Mouse (Mus musculus): ENCODE measurements at regions not wholly inside any gene's neighbourhood (a gene's known extent, or its start where the extent isn't known, plus 50 kb on each side); places are given as distances from the start of the nearest gene placed in this dataset.

GRCm38 (mm10) chr10:29921658-29922057 lies 278.7 kb downstream of the Cenpw start:
- DNase-seq (ENCODE audit: low spot score in 2 of 2) = no peak

DNA sequence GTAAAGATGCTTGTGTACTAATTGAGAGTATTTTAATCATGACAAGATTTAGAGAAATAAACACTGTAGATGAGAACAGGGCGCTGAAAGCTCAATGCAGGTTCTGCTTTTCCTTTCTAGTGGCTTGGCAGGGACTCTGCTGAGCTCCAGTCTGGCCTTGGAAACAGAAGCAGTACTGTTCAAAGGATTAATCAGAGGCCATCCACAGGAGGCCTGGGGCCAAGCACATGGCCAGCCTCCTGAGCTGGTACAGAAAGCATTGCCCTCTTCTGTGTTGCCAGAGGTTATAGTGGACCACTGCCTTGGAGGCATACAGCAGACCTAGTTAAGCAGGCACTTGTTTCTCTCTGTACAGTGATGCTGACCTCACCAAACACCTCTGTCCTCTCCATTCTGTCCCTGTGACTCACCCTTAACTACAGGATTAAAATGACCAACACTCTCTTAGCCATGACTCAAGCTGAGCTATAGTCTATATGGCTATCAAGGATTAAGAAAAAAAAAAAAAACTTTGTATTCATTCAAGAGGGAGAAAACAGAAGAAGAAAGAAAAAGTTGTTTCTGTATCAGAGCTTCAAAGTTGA lies 302.5 kb downstream of the Cenpw start:
- DNase-seq (ENCODE audit: low spot score in 2 of 2) = no peak

DNA sequence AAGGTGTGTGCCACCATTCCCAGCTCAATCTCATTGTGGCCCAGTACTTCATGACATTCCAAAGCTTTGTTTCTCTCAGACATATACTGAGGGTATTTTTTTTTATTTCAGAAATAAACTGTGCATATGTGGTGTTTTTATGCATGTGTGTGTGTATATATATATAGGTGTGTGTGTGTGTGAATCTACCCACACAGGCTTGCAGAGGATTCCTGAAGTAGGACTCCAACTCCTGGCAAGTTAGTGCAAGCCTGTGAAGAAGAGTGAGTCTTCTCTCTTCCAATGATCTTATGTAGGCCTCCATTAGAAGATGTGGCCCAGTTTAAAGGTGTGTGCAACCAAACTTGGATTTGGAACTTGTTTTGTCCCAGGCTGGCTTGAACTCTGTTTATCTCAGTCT lies 328.9 kb upstream of the Rspo3 start:
- DNase-seq (ENCODE audit: low spot score in 2 of 2) = no peak

- no peak for DNase-seq (ENCODE audit: low spot score in 2 of 2)
Observed at GRCm38 (mm10) chr10:29855749-29856313, 320.2 kb upstream of the Rspo3 start.

DNA sequence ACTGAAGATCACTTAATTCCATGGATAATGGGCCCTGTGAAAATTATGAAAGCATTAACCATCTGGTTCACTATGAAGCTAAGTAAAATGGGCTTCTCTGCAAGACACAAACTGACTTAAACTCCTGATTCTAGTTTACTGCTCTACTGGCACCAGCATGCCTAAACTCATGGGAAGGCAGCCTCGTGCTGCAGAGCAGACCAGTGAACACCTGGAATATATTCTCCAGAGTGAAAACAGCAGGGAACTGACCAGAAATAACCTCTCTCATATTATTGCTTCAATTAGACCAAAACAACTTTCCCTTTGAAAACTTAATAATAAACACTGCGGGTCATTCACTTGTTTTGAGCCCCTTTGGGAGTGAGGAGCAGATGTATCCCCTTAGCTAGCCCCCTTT lies 316.8 kb upstream of the Rspo3 start:
- DNase-seq (ENCODE audit: low spot score in 2 of 2) = no peak

- no peak for DNase-seq (ENCODE audit: low spot score in 2 of 2)
Observed at GRCm38 (mm10) chr10:29824939-29825658, 289.4 kb upstream of the Rspo3 start.

- no peak for DNase-seq (ENCODE audit: low spot score in 2 of 2)
Observed at GRCm38 (mm10) chr10:29824413-29824812, 288.7 kb upstream of the Rspo3 start.

- no peak for DNase-seq (ENCODE audit: low spot score in 2 of 2)
Observed at GRCm38 (mm10) chr10:29823177-29823576, 287.5 kb upstream of the Rspo3 start.

DNA sequence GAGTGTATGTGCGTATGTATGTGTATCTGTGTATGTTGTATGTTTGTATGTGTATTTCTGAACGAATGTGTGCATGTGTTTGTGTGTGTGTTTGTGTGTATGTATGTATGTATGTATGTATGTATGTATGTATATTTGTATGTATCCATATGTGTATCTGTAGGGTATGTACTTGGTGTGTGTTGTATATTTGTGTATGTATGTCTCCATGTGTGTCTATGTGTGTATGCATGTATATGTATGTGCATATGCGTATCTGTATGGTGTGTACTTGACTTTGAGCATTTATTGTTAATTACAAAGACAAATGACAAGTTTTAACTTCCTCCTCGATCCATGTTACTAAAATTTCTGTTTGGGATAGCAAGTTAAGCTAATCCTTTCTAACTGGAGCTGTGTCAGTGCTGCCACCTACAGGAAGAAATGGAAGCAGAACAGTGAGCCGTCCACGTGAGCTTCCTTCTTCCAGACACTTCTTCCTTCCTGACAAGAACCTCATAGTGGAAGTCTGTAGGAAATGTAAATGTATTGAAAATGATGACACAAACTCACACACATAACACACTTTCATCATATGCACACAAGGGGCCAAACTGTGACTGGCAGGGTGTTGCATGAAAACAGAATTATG lies 268.4 kb upstream of the Rspo3 start:
- DNase-seq (ENCODE audit: low spot score in 2 of 2) = peak in 1 of 2 experiments; percentile 44

DNA sequence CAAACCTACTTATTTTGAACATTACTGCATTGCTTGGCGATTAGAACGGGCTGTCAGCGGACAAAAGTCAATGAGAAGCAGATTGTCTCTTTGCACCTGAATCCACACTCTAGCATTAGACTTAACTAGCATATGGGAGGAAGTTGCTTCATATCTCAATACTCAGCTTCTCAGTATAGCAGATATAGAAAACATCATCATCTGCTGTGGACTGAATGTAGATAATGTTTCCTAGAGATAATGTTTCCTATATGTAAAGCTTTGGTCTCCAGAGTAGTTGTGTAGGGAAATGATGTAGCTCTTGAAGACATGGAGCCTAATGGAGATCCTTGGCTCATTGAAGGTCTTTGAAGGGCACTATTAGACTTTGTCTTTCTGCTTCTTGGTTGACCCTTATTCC lies 267.0 kb upstream of the Rspo3 start:
- DNase-seq (ENCODE audit: low spot score in 2 of 2) = no peak

DNA sequence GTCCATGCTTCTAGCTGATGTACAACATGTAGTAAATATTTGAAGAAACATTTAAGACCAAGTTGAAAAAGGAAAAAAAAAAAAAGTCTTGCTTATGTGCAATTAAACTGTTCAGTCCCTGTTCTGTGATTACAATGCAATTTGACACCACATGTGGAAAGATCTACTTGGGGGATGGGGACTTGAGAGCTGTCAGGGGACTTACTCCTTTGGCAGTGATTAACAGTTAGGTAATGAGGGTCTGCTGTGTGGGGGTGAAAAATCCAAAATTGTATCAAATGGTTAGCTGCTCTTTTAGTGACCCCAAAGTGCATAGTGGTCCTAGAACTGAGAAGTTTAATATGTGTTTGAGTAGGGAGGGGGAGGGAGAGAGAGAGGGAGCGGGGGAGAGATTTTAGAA lies 259.0 kb upstream of the Rspo3 start:
- no peak for DNase-seq (ENCODE audit: low spot score in 2 of 2)

- DNase-seq (ENCODE audit: low spot score in 2 of 2) = no peak
Observed at GRCm38 (mm10) chr10:29786220-29786810, 250.6 kb upstream of the Rspo3 start.

- no peak for DNase-seq (ENCODE audit: low spot score in 2 of 2)
Observed at GRCm38 (mm10) chr10:29736677-29737076, 201.0 kb upstream of the Rspo3 start.

DNA sequence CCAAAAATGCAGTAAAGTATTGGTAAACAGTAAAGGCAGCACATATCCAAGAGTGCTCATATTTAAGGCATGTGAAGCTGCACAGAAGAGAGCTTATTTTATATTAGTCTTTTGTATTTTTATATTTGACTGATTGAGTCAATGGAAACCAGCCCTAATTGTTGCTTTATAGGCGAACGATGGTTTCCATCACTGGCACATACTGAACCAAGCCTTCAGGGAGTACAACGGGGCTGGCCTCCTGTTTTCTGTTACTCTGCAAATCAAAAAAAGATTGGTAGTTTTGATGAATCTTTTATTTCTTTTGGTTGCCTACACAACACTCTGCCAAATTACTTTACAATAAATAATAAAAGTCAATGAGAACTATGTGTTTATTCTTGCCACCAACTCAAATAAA lies 189.7 kb upstream of the Rspo3 start:
- no peak for DNase-seq (ENCODE audit: low spot score in 2 of 2)

- no peak for DNase-seq (ENCODE audit: low spot score in 2 of 2)
Observed at GRCm38 (mm10) chr10:29710967-29711366, 175.3 kb upstream of the Rspo3 start.

- DNase-seq (ENCODE audit: low spot score in 2 of 2) = no peak
Observed at GRCm38 (mm10) chr10:29708653-29709052, 173.0 kb upstream of the Rspo3 start.

DNA sequence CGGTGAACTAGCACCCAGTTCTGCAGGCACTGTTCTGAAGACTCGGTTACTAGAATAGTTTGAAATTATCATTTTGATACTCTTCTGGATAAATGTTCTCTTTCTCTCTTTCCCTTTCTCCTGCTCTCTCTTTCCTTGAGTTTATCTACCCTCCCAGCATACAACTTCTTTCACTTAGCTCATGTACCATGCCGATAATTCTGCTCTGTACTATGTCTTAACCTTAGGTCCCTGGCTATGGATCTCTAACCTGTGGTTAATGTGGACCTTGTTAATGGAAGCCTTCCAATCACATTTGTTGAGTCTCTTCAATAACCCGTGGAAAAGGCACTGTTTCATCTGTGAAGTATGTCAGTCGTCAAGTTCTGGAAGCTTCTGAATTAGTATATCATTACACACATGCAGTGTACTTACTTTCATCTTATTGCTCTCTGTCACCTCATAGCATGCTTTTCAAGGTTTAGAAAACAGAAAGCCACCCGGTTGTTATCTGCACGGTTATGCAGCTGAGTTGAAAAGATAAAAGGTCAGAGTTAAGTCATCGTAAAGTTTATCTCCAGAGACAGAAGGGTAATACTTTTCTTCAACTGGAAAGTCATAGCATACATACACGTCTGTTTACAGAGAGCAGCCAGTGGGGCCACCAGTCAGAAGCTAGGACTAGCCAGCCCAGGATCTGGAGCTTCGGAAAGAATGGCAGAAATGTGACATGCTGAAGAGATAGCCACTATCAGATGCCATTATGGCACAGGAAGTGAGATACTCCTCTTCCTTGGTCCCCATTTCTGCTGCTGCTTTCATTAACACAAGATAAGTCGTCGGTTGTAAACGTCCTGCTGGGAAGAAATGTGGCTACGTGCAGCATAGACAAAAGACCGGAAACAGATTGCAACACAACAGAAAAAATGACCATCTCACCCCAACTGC lies 157.6 kb upstream of the Rspo3 start:
- DNase-seq (ENCODE audit: low spot score in 2 of 2) = no peak

- no peak for DNase-seq (ENCODE audit: low spot score in 2 of 2)
Observed at GRCm38 (mm10) chr10:29689529-29689928, 153.9 kb upstream of the Rspo3 start.

DNA sequence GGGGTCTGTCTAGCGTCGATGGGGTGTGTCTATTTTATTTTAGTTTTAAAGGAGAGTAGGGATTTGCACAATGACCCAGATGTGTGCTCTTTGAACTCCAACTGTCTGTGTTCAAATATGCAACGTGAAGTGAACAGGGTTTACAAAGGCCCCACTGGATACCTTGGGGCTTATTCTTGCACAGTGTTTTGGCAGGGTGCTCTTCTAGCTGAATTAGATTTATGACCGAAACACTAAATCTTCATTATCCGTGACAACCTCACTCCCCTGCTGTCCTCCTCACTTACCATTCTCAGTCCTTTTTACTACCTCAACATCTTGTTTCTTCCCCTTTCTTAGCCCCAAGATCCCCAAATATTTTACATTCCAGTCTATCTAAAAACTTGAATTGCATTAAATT lies 151.3 kb upstream of the Rspo3 start:
- no peak for DNase-seq (ENCODE audit: low spot score in 2 of 2)

DNA sequence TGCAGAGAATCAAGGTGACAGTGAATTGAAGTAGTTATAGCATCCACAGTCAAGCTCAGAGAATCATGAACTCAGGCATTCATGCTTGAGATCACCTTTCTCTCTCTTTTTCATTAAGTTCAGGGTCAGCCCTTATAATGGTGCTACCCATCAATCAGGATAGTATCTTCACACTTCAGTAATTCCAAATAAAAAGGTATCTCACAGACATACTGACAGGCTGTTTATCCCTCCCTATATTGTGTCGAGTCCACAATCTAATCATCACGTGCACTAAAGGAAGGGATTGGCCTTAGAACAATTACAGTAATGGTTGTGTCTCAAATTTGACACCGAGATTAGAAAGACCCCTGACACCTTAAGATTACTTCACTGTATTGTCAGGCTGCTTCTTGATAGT lies 138.7 kb upstream of the Rspo3 start:
- no peak for DNase-seq (ENCODE audit: low spot score in 2 of 2)

DNA sequence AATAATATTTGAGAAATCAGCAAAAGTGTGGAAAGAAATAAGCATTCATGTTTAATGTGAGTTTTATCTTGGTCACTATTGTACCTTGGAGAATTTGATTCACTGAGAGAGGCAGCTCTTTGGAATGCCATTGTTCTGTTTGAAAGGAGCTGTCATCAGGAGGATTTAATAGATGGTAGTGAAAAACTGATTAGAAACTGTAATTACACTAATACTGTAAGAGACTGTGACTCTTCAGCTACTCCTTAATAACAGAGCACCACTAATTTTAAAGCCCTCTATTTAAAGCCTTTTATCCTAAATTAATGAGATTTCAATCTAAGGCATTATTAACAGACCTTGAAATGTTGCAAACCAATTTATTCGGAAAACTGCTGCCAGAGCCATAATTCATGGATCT lies 126.1 kb upstream of the Rspo3 start:
- no peak for DNase-seq (ENCODE audit: low spot score in 2 of 2)

All from cerebellum, postnatal 4 days (tissue).